Mouse (Mus musculus): ENCODE results near the gene Irf2bp2. TPM values are rescaled to one million over a fixed set of nuclear protein-coding genes. Genes with fewer than 3 reads are reported as not detected.

Gene Irf2bp2
- polyA plus RNA-seq (2012; ENCODE audit: insufficient read depth, insufficient read length, missing spikeins), result 12.0 and 24.3 TPM in 2 replicates

DNA sequence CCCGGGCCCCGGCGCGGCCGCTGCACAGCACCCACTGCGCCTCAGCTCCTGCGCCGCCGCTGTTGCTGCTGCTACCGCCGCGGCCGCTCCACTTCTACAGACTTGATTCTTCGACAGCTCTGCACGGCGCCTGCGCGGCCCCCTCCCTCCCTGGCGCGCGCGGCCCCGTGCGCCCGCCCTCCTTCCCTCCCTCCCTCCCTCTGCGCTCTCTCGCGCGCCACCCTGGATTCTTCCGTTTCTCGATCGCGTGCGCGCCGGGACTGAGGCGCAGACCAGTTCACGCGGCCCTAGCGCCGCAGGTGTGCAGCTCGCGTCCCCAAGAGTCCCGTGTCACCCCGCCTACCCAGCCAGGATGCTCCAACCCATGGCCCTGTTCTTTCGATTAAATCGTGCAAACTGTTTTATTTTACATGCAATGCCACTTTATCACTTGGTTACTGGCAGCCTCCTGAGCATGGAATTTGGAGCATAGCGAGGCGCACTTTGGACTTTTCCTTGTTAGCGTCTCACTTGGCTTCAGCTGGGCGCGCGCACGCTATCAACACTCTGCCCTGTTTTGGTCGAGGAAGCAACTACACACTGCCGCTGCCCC is at the start of gene Irf2bp2:
Gene Irf2bp2 (minus strand): TSS at position 98 of the 592 bp plus-strand sequence.
- Histone ChIP-seq H3K27ac (replicated peaks; ENCODE audit: low read depth, low read length) (peak within 1 kb of the TSS; percentile 98), H3K4me3 (ENCODE audit: insufficient read depth, low read depth, low read length) (peak within 1 kb of the TSS; percentile 70), H3K4me1 (ENCODE audit: control insufficient read depth, insufficient read depth, insufficient read length, low read length) (peaks cover 9% of the 10 kb centered on the region)

GRCm38 (mm10) chr8:126642665-126643064 is 48.9 kb upstream of the Irf2bp2 start:
- Histone ChIP-seq H3K4me1 (ENCODE audit: control insufficient read depth, insufficient read depth, insufficient read length, low read length) (no peaks in the 10 kb centered on the region), H3K27ac (replicated peaks; ENCODE audit: low read depth, low read length) (no peak overlapping the region)

GRCm38 (mm10) chr8:126641568-126642295 is 47.9 kb upstream of the Irf2bp2 start:
- no peak overlapping the region for H3K27ac ChIP-seq (replicated peaks; ENCODE audit: low read depth, low read length)
- H3K4me1 ChIP-seq (ENCODE audit: control insufficient read depth, insufficient read depth, insufficient read length, low read length), result no peaks in the 10 kb centered on the region
- no peak overlapping the region for H3K4me3 ChIP-seq (ENCODE audit: insufficient read depth, low read depth, low read length)

More at GRCm38 (mm10) chr8:126642665-126643064, 48.9 kb upstream of the Irf2bp2 start:
- H3K4me3 ChIP-seq (ENCODE audit: insufficient read depth, low read depth, low read length), result no peak overlapping the region

DNA sequence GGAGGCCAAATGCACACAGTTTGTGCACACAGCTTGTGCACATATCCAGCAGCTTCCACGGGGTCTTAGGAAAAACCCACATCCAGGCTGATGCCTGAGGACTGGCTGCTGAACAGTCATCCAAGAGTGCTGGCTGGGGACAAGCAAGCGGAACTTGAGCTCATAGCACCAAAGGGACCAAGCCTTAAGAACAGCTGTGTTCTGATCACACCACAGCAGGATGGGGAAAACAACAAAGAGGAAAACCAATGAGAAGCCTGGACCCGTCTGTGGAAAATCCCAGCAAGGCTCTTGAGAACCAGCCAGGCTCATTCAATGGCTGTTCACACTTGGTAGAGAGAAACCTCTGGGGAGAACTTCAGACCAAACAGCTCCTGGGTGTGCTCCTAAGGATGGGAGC is 45.4 kb upstream of the Irf2bp2 start:
- Histone ChIP-seq H3K4me1 (ENCODE audit: control insufficient read depth, insufficient read depth, insufficient read length, low read length) (no peaks in the 10 kb centered on the region), H3K27ac (replicated peaks; ENCODE audit: low read depth, low read length) (no peak overlapping the region), H3K4me3 (ENCODE audit: insufficient read depth, low read depth, low read length) (no peak overlapping the region)

GRCm38 (mm10) chr8:126638027-126638426 is 44.2 kb upstream of the Irf2bp2 start:
- Histone ChIP-seq H3K4me3 (ENCODE audit: insufficient read depth, low read depth, low read length) (no peak overlapping the region), H3K4me1 (ENCODE audit: control insufficient read depth, insufficient read depth, insufficient read length, low read length) (no peaks in the 10 kb centered on the region), H3K27ac (replicated peaks; ENCODE audit: low read depth, low read length) (no peak overlapping the region)

DNA sequence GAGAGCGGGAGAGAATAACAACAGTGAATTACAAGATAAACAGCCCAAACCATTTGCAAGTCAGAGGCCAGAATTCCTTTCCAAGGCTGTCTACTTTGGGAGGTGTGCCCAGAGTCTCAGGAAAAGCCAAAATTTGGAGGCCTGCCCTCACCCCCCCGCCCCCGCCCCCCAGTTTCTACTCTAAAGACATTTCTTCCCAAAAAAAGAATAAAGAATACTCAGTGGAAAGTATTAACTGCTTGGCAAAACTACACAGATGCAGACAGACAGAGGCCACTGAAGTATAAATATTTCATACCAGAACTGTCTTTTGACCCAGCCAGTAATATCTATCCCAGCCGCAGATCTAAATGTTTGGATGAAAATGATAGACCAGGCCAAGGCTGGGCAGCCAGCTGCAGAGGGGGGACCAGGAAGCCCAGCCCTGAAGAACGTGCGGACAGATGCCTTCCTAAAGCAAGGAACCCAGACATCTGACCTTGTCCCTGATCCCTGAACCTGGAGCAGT is 40.8 kb upstream of the Irf2bp2 start:
- Histone ChIP-seq H3K27ac (replicated peaks; ENCODE audit: low read depth, low read length) (no peak overlapping the region), H3K4me3 (ENCODE audit: insufficient read depth, low read depth, low read length) (no peak overlapping the region), H3K4me1 (ENCODE audit: control insufficient read depth, insufficient read depth, insufficient read length, low read length) (no peaks in the 10 kb centered on the region)

- H3K4me3 ChIP-seq (ENCODE audit: insufficient read depth, low read depth, low read length), result no peak overlapping the region
- H3K27ac ChIP-seq (replicated peaks; ENCODE audit: low read depth, low read length), result no peak overlapping the region
Observed at GRCm38 (mm10) chr8:126628616-126629015, 34.8 kb upstream of the Irf2bp2 start.

DNA sequence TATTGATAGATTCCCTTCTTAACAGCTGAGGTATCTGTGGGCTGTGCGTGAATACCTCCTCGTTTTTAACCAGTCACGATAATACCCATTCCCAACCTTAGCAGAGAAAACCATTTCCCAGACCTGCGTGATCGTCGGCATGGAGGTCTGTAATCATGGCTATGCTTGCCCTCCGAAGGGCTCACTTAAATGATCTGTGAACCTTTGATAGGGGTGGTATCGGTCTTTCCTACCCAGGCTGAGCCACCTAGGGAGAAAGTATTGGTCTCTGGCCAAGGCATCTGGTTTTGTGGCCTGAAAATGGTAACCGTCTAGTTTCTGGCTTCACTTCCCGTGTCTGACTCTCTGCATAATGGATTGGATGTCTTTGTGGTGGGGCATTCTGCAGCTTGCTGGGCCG is 32.6 kb upstream of the Irf2bp2 start:
- Histone ChIP-seq H3K4me1 (ENCODE audit: control insufficient read depth, insufficient read depth, insufficient read length, low read length) (no peaks in the 10 kb centered on the region), H3K27ac (replicated peaks; ENCODE audit: low read depth, low read length) (no peak overlapping the region), H3K4me3 (ENCODE audit: insufficient read depth, low read depth, low read length) (no peak overlapping the region)

More at GRCm38 (mm10) chr8:126628616-126629015, 34.8 kb upstream of the Irf2bp2 start:
- no peaks in the 10 kb centered on the region for H3K4me1 ChIP-seq (ENCODE audit: control insufficient read depth, insufficient read depth, insufficient read length, low read length)

GRCm38 (mm10) chr8:126622111-126622795 is 28.5 kb upstream of the Irf2bp2 start:
- peaks cover 7% of the 10 kb centered on the region for H3K4me1 ChIP-seq (ENCODE audit: control insufficient read depth, insufficient read depth, insufficient read length, low read length)
- no peak overlapping the region for H3K4me3 ChIP-seq (ENCODE audit: insufficient read depth, low read depth, low read length)
- no peak overlapping the region for H3K27ac ChIP-seq (replicated peaks; ENCODE audit: low read depth, low read length)

- no peak overlapping the region for H3K27ac ChIP-seq (replicated peaks; ENCODE audit: low read depth, low read length)
- H3K4me3 ChIP-seq (ENCODE audit: insufficient read depth, low read depth, low read length), result no peak overlapping the region
- H3K4me1 ChIP-seq (ENCODE audit: control insufficient read depth, insufficient read depth, insufficient read length, low read length), result peaks cover 16% of the 10 kb centered on the region
Observed at GRCm38 (mm10) chr8:126620721-126621120, 26.9 kb upstream of the Irf2bp2 start.

DNA sequence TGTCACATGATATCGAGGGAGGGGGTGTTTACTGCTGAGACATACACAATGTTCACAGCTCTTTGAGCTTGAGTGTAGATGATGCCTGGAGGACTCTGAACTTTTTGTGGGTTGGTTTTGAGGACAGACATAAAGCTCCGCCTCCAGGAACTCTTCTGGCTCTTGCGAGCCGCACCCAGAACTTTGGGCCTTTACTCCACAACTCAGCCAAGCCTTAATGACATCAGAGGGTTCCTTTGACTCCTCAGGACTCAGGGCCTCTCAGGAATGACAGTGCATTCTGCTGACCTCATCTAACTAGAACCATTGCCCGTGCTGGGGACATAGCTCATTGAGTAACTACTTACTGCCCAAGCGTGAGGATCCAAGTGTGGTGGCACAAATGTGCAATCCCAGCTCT is 25.7 kb upstream of the Irf2bp2 start:
- Histone ChIP-seq H3K27ac (replicated peaks; ENCODE audit: low read depth, low read length) (peak overlapping the region; percentile 32; the same call in 1 of the 2 replicates), H3K4me3 (ENCODE audit: insufficient read depth, low read depth, low read length) (no peak overlapping the region), H3K4me1 (ENCODE audit: control insufficient read depth, insufficient read depth, insufficient read length, low read length) (peaks cover 28% of the 10 kb centered on the region)

- Histone ChIP-seq H3K27ac (replicated peaks; ENCODE audit: low read depth, low read length) (no peak overlapping the region), H3K4me3 (ENCODE audit: insufficient read depth, low read depth, low read length) (no peak overlapping the region), H3K4me1 (ENCODE audit: control insufficient read depth, insufficient read depth, insufficient read length, low read length) (peaks cover 34% of the 10 kb centered on the region)
Observed at GRCm38 (mm10) chr8:126617665-126618064, 23.9 kb upstream of the Irf2bp2 start.

DNA sequence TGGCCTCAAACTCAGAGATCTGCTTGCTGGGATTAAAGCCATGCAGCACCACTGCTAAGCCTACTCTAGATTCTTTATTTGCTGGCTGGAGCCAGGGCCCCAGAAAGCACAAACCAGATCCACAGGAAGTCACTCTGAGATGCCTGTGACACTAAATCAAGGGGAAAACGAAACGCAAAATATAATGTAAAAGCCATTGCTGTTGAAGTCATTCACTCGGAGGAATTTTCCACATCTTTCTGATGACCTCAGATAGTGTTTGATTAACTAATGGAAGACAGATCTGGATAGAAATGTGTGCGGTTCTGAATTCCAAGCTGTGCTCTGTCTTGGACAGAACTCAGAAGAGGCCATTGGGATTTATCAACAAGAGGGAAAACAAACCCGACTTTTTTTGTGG is 22.9 kb upstream of the Irf2bp2 start:
- peaks cover 34% of the 10 kb centered on the region for H3K4me1 ChIP-seq (ENCODE audit: control insufficient read depth, insufficient read depth, insufficient read length, low read length)
- peak overlapping the region; percentile 68 for H3K27ac ChIP-seq (replicated peaks; ENCODE audit: low read depth, low read length)
- no peak overlapping the region for H3K4me3 ChIP-seq (ENCODE audit: insufficient read depth, low read depth, low read length)

DNA sequence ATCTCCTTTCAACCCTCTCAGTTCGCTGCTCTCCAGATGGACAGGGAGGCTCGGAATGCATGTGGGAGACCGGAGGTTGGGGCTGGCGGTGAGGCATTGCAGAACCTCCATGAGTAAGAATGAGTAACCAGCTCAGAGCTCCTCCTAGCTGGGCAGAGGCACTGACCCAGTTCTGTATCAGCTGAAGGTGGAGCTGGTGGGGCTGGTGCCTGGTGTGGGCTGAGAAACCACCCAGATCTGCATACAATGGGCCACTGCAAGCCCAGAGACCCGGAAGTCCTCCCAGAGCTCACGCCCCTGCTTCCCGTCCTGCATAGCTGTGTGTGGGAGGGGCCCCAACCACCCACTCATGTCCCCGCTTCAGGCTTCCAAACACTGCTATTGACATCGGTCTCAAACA is 22.0 kb upstream of the Irf2bp2 start:
- peaks cover 34% of the 10 kb centered on the region for H3K4me1 ChIP-seq (ENCODE audit: control insufficient read depth, insufficient read depth, insufficient read length, low read length)
- peak overlapping the region; percentile 75 for H3K27ac ChIP-seq (replicated peaks; ENCODE audit: low read depth, low read length)
- no peak overlapping the region for H3K4me3 ChIP-seq (ENCODE audit: insufficient read depth, low read depth, low read length)

- Histone ChIP-seq H3K27ac (replicated peaks; ENCODE audit: low read depth, low read length) (peak overlapping the region; percentile 43), H3K4me3 (ENCODE audit: insufficient read depth, low read depth, low read length) (no peak overlapping the region), H3K4me1 (ENCODE audit: control insufficient read depth, insufficient read depth, insufficient read length, low read length) (peaks cover 36% of the 10 kb centered on the region)
Observed at GRCm38 (mm10) chr8:126614740-126615132, 20.9 kb upstream of the Irf2bp2 start.
